Mouse (Mus musculus): Measurements from ENCODE around the gene Lyrm7. TPM values are rescaled to one million over a fixed set of nuclear protein-coding genes. Genes with fewer than 3 reads are reported as not detected.

The Lyrm7 gene
- polyA plus RNA-seq, 1 experiment from 2014 or later: 14.1 TPM

GRCm38 (mm10) chr11:54784436-54784835 lies 76.3 kb downstream of the Lyrm7 start:
- no peak overlapping the region for H3K4me3 ChIP-seq
- H3K9ac ChIP-seq: no peak overlapping the region
- peaks cover 20% of the 10 kb centered on the region for H3K4me1 ChIP-seq
- H3K27me3 ChIP-seq (replicated peaks): no peaks in the 10 kb centered on the region
- H3K36me3 ChIP-seq (replicated peaks): no peaks in the 10 kb centered on the region
- no peak for ATAC-seq (replicated peaks)
- H3K9me3 ChIP-seq: no peaks in the 10 kb centered on the region
- no peak overlapping the region for H3K27ac ChIP-seq
- H3K4me2 ChIP-seq: no peak overlapping the region
- 89% methylated on average over 3 of the region's 3 CpGs for WGBS

DNA sequence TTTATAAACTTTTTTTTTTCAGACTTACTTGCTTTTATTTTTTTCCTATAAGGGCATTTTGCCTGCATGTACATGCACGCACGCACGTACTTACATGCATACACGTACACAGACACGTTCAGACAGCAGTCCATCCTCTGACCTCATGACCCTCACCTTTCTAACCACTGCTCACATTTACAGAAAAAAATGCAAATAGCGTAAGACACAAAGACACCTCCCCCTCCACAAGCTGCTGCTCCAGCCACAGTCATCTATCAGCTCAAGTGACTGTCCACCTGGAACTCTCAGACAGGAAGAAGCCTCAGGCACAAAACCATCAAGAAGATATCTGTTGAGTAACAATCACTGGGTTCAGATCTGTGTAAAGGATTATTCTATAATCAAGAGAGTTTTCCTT lies 78.5 kb downstream of the Lyrm7 start:
- H3K4me1 ChIP-seq: peaks cover 25% of the 10 kb centered on the region
- no peak for ATAC-seq (replicated peaks)
- H3K27ac ChIP-seq: no peak overlapping the region
- H3K9me3 ChIP-seq: no peaks in the 10 kb centered on the region
- no peaks in the 10 kb centered on the region for H3K36me3 ChIP-seq (replicated peaks)
- no peak overlapping the region for H3K4me2 ChIP-seq
- whole genome bisulfite sequencing: 91% methylated on average over 6 of the region's 6 CpGs
- H3K27me3 ChIP-seq (replicated peaks): no peaks in the 10 kb centered on the region
- no peak overlapping the region for H3K4me3 ChIP-seq
- H3K9ac ChIP-seq: no peak overlapping the region

GRCm38 (mm10) chr11:54779946-54780345 lies 80.8 kb downstream of the Lyrm7 start:
- H3K27ac ChIP-seq: no peak overlapping the region
- no peak overlapping the region for H3K4me3 ChIP-seq
- no peaks in the 10 kb centered on the region for H3K36me3 ChIP-seq (replicated peaks)
- H3K27me3 ChIP-seq (replicated peaks): no peaks in the 10 kb centered on the region
- ATAC-seq (replicated peaks): no peak
- no peak overlapping the region for H3K9ac ChIP-seq
- H3K9me3 ChIP-seq: no peaks in the 10 kb centered on the region
- H3K4me1 ChIP-seq: peaks cover 20% of the 10 kb centered on the region
- H3K4me2 ChIP-seq: no peak overlapping the region
- WGBS: 94% methylated on average over 1 of the region's 1 CpGs

DNA sequence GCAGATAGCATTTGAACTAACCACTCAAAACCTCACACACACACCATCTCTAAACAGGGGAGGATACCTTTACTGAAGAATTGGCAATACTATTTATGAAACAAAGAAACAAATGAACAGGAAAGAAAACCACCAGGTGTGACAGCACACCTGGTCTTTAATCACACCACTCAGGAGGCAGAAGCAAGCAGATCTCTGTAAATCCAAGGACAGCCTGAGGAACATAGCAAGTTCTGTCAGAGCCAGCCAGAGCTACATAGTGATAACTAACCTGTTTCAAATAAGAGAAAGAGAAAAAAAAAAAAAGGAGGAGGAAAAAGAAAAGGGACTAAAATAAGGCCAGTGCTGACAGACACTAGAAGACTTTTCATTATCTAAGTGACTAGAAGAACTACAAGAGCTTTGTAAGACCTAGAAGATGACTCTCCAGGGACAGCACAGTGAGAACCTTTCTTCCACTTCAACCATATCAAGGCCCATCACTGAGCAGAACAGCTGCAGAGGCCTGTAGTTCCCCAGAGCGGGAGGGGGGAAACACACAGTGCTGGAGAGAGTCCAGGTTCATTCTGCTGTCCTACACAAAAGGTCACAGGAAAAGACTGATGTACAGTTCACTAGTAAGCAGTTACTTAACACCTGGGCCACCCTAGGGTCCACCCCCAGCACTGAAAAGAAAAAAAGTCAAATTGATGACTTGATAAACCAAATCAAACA lies 82.4 kb downstream of the Lyrm7 start:
- H3K9me3 ChIP-seq: no peaks in the 10 kb centered on the region
- H3K27me3 ChIP-seq (replicated peaks): no peaks in the 10 kb centered on the region
- ATAC-seq (replicated peaks): no peak
- no peak overlapping the region for H3K4me2 ChIP-seq
- no peaks in the 10 kb centered on the region for H3K36me3 ChIP-seq (replicated peaks)
- 63% methylated on average over 1 of the region's 1 CpGs for WGBS
- no peak overlapping the region for H3K9ac ChIP-seq
- H3K4me1 ChIP-seq: peaks cover 12% of the 10 kb centered on the region
- H3K27ac ChIP-seq: no peak overlapping the region
- H3K4me3 ChIP-seq: no peak overlapping the region

DNA sequence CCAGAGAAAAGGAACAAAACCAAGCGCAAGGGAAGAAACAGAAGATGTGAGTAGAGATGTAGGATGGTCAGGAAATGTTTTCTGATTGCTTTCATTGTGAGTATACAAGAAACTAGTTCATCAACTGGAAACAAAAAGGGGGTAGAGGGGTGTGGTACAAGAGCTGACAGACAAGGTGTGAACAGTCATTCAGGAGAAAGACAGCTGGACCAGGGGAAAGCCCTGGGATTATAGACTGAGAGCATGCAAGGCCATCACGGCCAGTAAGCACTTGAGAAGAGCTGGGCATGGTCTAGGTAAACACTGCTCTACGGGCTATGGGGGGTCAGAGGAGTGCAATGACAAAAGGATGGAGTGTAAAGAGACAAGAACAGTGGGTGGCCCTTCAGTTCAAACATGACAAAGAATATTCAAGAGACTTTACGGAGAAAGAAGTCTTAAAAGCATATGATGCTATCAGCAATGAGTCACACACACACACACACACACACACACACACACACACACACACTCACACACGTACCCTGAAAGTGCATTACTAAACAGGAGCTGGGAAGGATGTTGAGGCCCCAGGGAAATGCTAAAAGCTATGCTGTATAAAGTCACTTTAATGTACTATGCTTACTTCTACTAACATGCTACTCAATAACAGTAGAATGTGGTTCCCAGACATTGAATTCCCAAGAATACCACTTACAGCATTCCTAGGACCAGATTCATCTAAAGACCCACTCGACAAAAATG lies 83.2 kb downstream of the Lyrm7 start:
- H3K4me1 ChIP-seq: peaks cover 15% of the 10 kb centered on the region
- no peak overlapping the region for H3K4me3 ChIP-seq
- H3K27me3 ChIP-seq (replicated peaks): no peaks in the 10 kb centered on the region
- no peaks in the 10 kb centered on the region for H3K36me3 ChIP-seq (replicated peaks)
- ATAC-seq (replicated peaks): no peak
- no peak overlapping the region for H3K9ac ChIP-seq
- H3K9me3 ChIP-seq: no peaks in the 10 kb centered on the region
- H3K4me2 ChIP-seq: no peak overlapping the region
- H3K27ac ChIP-seq: no peak overlapping the region
- 74% methylated on average over 6 of the region's 6 CpGs for WGBS

Other genes starting within 250 kb of the Lyrm7 start
- gene Cdc42se2, start 73.2 kb downstream of the Lyrm7 start, polyA plus RNA-seq (2015; fragmentation: Nextera tagmentation; extraction: Ambion mirVana): 157 and 159 TPM in 2 replicates
- 589 and 658 TPM in 2 replicates for gene Hint1, start 5.5 kb upstream of the Lyrm7 start, polyA plus RNA-seq (2015; fragmentation: Nextera tagmentation; extraction: Ambion mirVana)
- 26.5 and 30.0 TPM in 2 replicates for gene Gpx3, start 41.5 kb upstream of the Lyrm7 start, polyA plus RNA-seq (2015; fragmentation: Nextera tagmentation; extraction: Ambion mirVana)
- gene Tnip1, start 102.0 kb upstream of the Lyrm7 start, polyA plus RNA-seq (2015; fragmentation: Nextera tagmentation; extraction: Ambion mirVana): 15.4 and 16.4 TPM in 2 replicates
- 42.2 and 48.0 TPM in 2 replicates for gene Anxa6, start 172.5 kb upstream of the Lyrm7 start, polyA plus RNA-seq (2015; fragmentation: Nextera tagmentation; extraction: Ambion mirVana)
- 0.34 and 0.36 TPM in 2 replicates for gene Ccdc69, start 217.2 kb upstream of the Lyrm7 start, polyA plus RNA-seq (2015; fragmentation: Nextera tagmentation; extraction: Ambion mirVana)
- gene Gm2a, start 237.2 kb upstream of the Lyrm7 start, polyA plus RNA-seq (2015; fragmentation: Nextera tagmentation; extraction: Ambion mirVana): 23.2 and 23.3 TPM in 2 replicates